Mouse (Mus musculus) limb, embryonic 13.5 days (tissue): ENCODE measurements around the gene Hoxc5. TPM values are rescaled to one million over a fixed set of nuclear protein-coding genes. Genes with fewer than 3 reads are reported as not detected.

ENCODE experiments used
- ATAC-seq: fragments of 200-750 bp; cut with Nextera tagmentation; 2 replicates; pipeline ENCODE4 v1.8.0; 2017; ENCODE audit warnings: low read depth, moderate number of reproducible peaks, moderate TSS enrichment; ENCODE audit not compliant: low FRiP score
- H3K27ac ChIP-seq: fragments of 300-500 bp; sonication (generic); 2 replicates; pipeline ENCODE4 v1.5.1; 2015; ENCODE audit warnings: inconsistent platforms, mild to moderate bottlenecking, moderate library complexity
- H3K27me3 ChIP-seq: fragments of 300-500 bp; sonication (generic); 2 replicates; pipeline ENCODE4 v1.6.1; 2015; ENCODE audit warnings: mild to moderate bottlenecking, inconsistent platforms
- H3K36me3 ChIP-seq: fragments of 300-500 bp; sonication (generic); 2 replicates; pipeline ENCODE4 v1.6.1; 2015; ENCODE audit warnings: inconsistent platforms, mild to moderate bottlenecking, moderate library complexity
- H3K4me1 ChIP-seq: fragments of 300-500 bp; sonication (generic); 2 replicates; pipeline ENCODE4 v1.6.1; 2015; ENCODE audit warnings: inconsistent platforms
- H3K4me2 ChIP-seq: fragments of 300-500 bp; sonication (generic); replicated peaks from 2 replicates; pipeline ENCODE4 v1.6.1; 2015; ENCODE audit warnings: inconsistent platforms, mild to moderate bottlenecking, moderate library complexity
- H3K4me3 ChIP-seq: fragments of 300-500 bp; sonication (generic); 2 replicates; pipeline ENCODE4 v1.5.1; 2015; ENCODE audit warnings: moderate library complexity, mild to moderate bottlenecking, inconsistent platforms
- H3K9ac ChIP-seq: fragments of 300-500 bp; sonication (generic); 2 replicates; pipeline ENCODE4 v1.6.1; 2015; ENCODE audit warnings: mild to moderate bottlenecking, inconsistent platforms
- H3K9me3 ChIP-seq: fragments of 300-500 bp; sonication (generic); 2 replicates; pipeline ENCODE4 v1.6.1; 2016; ENCODE audit warnings: inconsistent platforms
- WGBS: fragments of 180-500 bp; shearing (Covaris S2); methylation state at CpG from one replicate; pipeline ENCODE4 v1.1.7; 2015; 5-methylcytosine and 5-hydroxymethylcytosine counted together
- polyA plus RNA-seq: library from polyadenylated mRNA; unstranded; fragments of >200 nt; fragmentation: Nextera tagmentation; extraction: Ambion mirVana; gene quantifications from 2 replicates; pipeline ENCODE4 v1.2.1, GENCODE M21; 2015

The Hoxc5 gene
- 5.2 and 6.7 TPM in 2 replicates for polyA plus RNA-seq

DNA sequence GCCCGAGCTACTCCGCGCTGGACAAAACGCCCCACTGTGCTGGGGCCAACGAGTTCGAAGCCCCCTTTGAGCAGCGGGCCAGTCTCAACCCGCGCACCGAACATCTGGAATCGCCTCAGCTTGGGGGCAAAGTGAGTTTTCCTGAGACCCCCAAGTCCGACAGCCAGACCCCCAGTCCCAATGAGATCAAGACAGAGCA is at the start of gene Hoxc5:
Hoxc5 (plus strand) TSS at position 132 of the 199 bp plus-strand sequence.
- Histone ChIP-seq H3K9me3 (no peaks in the 10 kb centered on the region), H3K4me3 (peak within 1 kb of the TSS; percentile 37), H3K36me3 (no peaks in the 10 kb centered on the region), H3K9ac (peak within 1 kb of the TSS; percentile 69), H3K4me1 (peaks cover 15% of the 10 kb centered on the region), H3K27me3 (peaks cover 96% of the 10 kb centered on the region), H3K27ac (peak within 1 kb of the TSS; percentile 75; the same call in 1 of the 2 replicates), H3K4me2 (peak within 1 kb of the TSS; percentile 58)
- under 1% methylated on average over 12 of the region's 12 CpGs for WGBS
- no peak for ATAC-seq

DNA sequence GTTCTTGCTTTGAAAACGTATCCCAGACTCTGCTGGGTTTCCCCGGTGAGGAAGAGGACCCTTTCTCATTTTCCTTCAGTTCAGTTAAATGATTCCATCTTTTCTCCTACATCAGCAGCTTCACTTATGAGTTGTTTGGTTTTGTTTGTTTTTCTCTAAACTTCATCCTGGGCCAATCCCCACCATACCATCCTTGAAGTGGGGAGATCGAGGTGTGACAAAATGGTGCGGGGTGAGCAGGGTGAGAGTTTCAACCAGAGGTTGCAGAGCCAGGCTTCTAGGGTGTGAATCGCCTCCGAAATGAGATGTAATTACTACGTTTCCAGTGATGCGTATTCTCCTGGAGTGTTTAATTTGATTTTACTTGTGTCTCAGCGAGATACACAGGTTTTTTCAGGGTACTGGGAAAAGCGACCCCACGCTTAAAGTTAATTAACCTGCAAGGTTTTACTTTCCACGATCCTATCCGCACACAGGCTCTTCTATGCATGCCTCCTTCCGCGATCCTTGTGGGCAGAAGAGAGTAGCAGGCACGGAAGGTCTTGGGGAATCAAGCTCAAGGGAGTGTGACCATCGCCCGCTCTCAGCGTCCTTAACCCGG is 49.2 kb upstream of the Hoxc5 start:
- peaks cover 13% of the 10 kb centered on the region for H3K4me1 ChIP-seq
- H3K4me3 ChIP-seq, result no peak overlapping the region
- H3K27me3 ChIP-seq, result peaks cover 94% of the 10 kb centered on the region
- ATAC-seq, result no peak
- H3K27ac ChIP-seq, result no peak overlapping the region
- WGBS, result 1% methylated on average over 20 of the region's 20 CpGs
- no peak overlapping the region for H3K4me2 ChIP-seq
- H3K36me3 ChIP-seq, result no peaks in the 10 kb centered on the region
- no peak overlapping the region for H3K9ac ChIP-seq
- no peaks in the 10 kb centered on the region for H3K9me3 ChIP-seq

DNA sequence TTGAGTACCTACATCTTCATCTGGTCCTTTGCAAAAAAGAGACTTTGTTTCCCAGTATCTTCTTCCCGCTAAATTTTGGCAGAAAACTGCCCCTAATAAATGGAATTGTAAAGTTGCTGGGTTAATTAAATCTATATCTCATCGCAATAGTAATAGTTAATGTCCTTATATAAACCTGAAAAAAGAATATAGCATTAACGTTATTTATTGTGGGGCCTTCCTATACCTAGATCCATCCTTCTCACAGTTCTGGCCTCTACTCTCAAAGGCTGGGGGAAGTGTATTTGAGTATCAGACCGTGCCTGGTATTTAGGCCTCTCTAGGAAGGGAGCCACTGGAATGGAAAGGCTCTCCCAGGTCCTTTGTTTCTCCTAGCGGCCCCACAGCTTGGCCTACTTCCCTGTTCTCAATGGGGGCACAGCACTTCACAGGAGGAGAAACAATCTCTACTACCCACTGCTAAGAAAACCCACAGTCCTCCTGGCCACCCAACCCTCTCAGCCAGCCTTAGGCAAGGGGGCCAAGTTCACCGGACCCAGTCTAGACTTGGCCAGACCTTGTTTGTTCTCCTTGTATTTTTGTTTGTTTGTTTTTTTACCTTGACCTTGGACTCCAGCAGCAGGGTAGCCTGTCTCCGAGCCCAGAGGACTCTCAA is 48.5 kb upstream of the Hoxc5 start:
- Histone ChIP-seq H3K27ac (no peak overlapping the region), H3K9ac (no peak overlapping the region), H3K4me2 (no peak overlapping the region), H3K4me1 (peaks cover 13% of the 10 kb centered on the region), H3K9me3 (no peaks in the 10 kb centered on the region), H3K27me3 (peaks cover 94% of the 10 kb centered on the region), H3K36me3 (no peaks in the 10 kb centered on the region), H3K4me3 (no peak overlapping the region)
- no peak for ATAC-seq
- 5% methylated on average over 7 of the region's 7 CpGs for WGBS

DNA sequence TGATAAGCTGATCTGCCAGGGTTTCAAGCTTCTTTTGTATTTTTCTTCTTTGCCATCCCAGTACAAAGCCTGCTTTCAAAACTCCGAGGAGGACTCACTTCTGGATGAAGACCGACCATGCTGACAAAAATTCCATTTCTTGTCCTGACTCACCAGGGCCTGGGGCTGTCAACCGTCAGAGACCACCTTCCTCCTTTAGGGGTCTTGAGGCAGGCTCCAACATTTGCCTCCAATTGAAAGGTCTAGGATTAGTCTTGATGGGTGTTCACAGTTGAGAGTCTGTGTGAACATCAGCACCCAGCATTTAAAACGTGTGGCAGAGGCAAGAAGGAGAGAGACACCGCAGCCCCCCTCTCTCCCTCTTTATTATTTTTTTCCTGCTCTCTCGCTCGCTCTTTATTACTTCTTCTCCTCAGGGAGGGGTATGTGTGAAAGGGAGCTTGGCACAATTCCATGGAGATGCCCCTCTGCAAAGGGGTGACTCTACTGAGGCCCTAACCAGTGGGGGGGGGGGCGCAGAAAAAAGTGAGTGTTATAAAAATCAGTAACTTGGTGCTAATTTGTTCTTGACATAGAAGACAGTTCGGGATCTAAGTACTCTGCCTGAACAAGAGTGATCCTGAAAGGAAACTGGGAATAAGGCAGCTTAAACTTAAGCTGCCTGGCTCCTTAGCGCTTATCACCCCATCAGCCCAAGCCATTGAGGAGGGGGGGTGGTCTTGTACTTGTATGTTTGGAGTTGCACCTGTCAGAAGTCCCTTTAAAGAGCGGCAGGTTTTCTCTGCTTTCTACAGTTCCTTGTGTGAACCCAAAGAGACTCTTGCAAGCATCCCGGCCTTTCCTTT is 47.7 kb upstream of the Hoxc5 start:
- ATAC-seq, result no peak
- 3% methylated on average over 12 of the region's 12 CpGs for WGBS
- no peaks in the 10 kb centered on the region for H3K36me3 ChIP-seq

DNA sequence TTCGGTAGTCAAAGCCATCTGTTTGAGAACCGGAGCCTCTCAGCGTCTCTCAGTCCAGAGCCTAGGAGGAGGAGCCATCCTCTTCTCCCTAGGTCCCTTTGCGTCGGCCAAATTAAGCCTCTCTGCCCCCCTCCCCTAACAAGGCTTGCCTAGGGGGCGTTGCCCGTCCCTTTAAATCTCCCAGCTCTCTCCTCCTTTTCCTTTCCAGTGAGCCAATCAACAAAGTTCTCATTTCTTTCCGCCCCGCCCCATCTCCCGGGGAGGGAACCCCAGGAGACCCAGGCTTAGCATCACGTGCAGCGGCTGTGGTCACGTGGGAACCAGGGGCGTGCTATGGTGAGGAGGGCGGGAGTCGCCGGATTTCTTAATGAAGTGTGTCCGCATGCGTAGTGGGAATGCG is 46.6 kb upstream of the Hoxc5 start:
- H3K9me3 ChIP-seq, result no peaks in the 10 kb centered on the region
- no peaks in the 10 kb centered on the region for H3K36me3 ChIP-seq
- peak overlapping the region; percentile 36 for H3K4me3 ChIP-seq
- peak overlapping the region; percentile 46 for H3K4me2 ChIP-seq
- H3K9ac ChIP-seq, result no peak overlapping the region
- WGBS, result under 1% methylated on average over 17 of the region's 20 CpGs
- peaks cover 97% of the 10 kb centered on the region for H3K27me3 ChIP-seq
- H3K4me1 ChIP-seq, result peaks cover 13% of the 10 kb centered on the region
- H3K27ac ChIP-seq, result no peak overlapping the region
- 0 out of 2 replicates have a peak, but pooled peaks have one; percentile 57 for ATAC-seq

More for the DNA sequence above, 47.7 kb upstream of the Hoxc5 start:
- Histone ChIP-seq H3K4me3 (no peak overlapping the region), H3K9me3 (no peaks in the 10 kb centered on the region), H3K27ac (no peak overlapping the region), H3K4me2 (peak overlapping the region; percentile 46; the same call in 1 of the 2 replicates), H3K9ac (no peak overlapping the region), H3K27me3 (peaks cover 97% of the 10 kb centered on the region), H3K4me1 (peaks cover 13% of the 10 kb centered on the region)

DNA sequence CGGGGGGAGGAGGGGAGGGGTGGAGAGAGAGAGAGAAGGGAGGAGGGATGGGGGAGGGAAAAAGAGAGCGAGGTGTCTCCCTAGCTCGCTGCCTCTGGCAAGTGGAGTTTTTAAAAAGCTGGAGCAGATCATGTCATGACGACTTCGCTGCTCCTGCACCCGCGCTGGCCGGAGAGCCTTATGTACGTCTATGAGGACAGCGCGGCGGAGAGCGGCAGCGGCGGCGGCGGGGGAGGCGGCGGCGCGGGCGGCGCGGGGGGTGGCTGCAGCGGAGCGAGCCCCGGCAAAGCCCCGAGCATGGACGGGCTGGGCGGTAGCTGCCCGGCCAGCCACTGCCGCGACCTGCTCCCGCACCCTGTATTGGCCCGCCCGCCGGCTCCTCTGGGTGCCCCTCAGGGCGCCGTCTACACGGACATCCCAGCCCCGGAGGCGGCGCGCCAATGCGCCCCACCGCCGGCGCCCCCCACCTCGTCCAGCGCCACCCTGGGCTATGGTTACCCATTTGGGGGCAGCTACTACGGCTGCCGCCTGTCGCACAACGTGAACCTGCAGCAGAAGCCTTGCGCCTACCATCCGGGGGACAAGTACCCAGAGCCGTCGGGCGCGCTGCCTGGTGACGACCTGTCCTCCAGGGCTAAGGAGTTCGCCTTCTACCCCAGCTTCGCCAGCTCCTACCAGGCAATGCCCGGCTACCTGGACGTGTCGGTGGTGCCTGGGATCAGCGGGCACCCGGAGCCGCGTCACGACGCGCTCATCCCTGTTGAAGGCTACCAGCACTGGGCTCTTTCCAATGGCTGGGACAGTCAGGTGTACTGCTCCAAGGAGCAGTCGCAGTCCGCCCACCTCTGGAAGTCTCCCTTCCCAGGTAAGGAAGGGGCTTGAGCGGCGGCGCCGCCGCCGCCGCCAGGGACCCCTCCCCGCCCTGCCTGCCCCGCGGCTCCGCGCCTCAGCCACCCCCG is 45.9 kb upstream of the Hoxc5 start, which contains the start of gene Hoxc13:
Hoxc13 (plus strand) TSS at position 51 of the 959 bp plus-strand sequence.
- H3K9me3 ChIP-seq, result no peaks in the 10 kb centered on the region
- peak within 1 kb of the TSS; percentile 36 for H3K4me3 ChIP-seq
- no peaks in the 10 kb centered on the region for H3K36me3 ChIP-seq
- peaks cover 13% of the 10 kb centered on the region for H3K4me1 ChIP-seq
- H3K27me3 ChIP-seq, result peaks cover 97% of the 10 kb centered on the region
- 0 out of 2 replicates have a peak within 1 kb of the TSS, but pooled peaks have one; percentile 33 for H3K27ac ChIP-seq
- H3K9ac ChIP-seq, result peak within 1 kb of the TSS; percentile 48
- WGBS, result under 1% methylated on average over 79 of the region's 88 CpGs
- H3K4me2 ChIP-seq, result peak within 1 kb of the TSS; percentile 46
- ATAC-seq, result peak; percentile 29; the same call in 1 of the 2 replicates

DNA sequence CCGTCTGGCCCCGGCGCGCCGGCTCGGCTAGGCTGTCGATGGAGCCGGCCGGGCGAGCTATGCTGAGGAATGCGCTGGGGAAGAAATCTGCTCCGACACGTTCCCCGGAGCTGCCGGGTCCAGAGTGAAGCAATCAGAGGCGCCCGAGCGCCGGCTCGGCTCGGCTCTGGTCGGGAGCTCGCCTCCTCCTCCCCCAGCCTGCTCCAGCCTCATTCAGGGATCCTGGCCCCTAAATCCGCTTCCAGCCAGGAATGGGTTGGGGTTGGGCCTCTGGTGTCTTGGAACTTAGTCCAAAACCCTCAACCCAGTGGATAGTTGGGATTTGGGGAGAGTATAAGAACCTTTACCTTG is 45.3 kb upstream of the Hoxc5 start:
- peaks cover 13% of the 10 kb centered on the region for H3K4me1 ChIP-seq
- WGBS, result under 1% methylated on average over 24 of the region's 24 CpGs
- no peaks in the 10 kb centered on the region for H3K36me3 ChIP-seq
- 0 out of 2 replicates have a peak, but pooled peaks have one; percentile 4 for ATAC-seq
- peak overlapping the region; percentile 43; the same call in 1 of the 2 replicates for H3K9ac ChIP-seq
- no peak overlapping the region for H3K27ac ChIP-seq
- no peaks in the 10 kb centered on the region for H3K9me3 ChIP-seq
- peak overlapping the region; percentile 36 for H3K4me3 ChIP-seq
- H3K27me3 ChIP-seq, result peaks cover 96% of the 10 kb centered on the region
- H3K4me2 ChIP-seq, result peak overlapping the region; percentile 42

DNA sequence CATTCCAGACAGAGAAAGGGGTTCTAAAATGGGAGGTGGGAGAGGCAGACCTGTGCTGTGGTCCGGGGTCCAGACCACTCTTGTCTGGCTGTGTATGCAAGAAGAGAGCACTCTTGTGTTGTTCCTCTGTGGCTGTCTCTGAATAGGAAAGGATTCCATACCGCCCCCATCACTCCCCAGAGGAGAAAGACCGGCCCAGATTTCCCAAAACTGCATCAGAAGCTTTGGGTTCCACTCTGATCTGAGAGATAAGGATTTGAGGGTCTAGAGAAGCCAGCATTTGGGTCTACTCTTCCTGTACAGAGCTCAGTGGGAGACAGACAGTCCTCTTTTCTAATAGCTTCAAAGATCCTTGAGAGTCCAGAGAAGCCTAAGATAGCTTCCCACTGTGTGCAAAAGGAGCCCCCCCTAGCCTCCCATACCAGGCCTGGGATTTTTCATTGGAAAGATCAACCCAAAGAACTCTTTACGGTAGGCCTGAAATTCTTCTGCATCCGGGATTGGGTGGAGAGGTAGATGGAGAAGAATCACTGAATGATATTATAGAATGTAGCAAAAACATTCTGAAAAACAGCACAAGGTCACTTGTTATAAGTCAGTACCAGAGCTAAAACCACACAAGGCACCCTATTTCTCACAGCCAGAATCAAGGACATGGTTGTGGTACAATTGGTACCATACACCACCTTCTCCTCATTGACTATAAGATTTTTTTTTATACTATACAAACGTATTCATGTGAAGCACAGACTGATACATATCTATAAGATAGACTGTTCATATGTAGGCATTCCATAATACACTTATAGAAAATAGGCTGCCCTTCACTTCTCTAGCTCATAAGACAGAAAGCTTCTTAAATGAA is 44.4 kb upstream of the Hoxc5 start:
- Histone ChIP-seq H3K4me1 (peaks cover 13% of the 10 kb centered on the region), H3K9me3 (no peaks in the 10 kb centered on the region), H3K9ac (no peak overlapping the region), H3K27ac (no peak overlapping the region), H3K4me3 (peak overlapping the region; percentile 36), H3K36me3 (no peaks in the 10 kb centered on the region), H3K27me3 (peaks cover 96% of the 10 kb centered on the region), H3K4me2 (peak overlapping the region; percentile 23)
- no peak for ATAC-seq
- WGBS, result 8% methylated on average over 6 of the region's 6 CpGs

DNA sequence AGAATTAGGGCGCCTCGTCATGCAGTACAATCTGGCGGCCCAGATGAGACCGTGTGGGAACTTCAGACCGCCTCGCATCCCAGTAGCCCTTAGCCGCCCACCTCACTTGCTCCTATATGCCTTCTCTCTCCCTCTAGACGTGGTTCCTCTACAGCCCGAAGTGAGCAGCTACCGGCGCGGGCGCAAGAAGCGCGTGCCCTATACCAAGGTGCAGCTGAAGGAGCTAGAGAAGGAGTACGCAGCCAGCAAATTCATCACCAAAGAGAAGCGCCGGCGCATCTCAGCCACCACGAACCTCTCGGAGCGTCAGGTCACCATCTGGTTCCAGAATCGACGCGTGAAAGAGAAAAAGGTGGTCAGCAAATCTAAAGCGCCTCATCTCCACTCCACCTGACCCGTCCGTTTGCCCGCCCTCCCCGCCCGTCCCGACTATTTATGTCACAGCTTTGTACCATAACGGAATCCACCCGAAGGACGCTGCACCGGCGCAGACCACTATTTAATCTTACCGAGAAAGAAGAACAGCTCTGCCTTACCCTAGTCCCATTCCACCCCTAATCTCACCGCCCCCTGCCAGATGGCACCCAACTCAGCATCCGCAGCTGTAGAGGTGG is 40.1 kb upstream of the Hoxc5 start:
- no peaks in the 10 kb centered on the region for H3K36me3 ChIP-seq
- no peak for ATAC-seq
- H3K27ac ChIP-seq, result no peak overlapping the region
- peaks cover 5% of the 10 kb centered on the region; the same call in 1 of the 2 replicates for H3K4me1 ChIP-seq
- H3K4me2 ChIP-seq, result peak overlapping the region; percentile 14; the same call in 1 of the 2 replicates
- no peak overlapping the region for H3K4me3 ChIP-seq
- 5% methylated on average over 40 of the region's 40 CpGs for WGBS
- H3K9ac ChIP-seq, result no peak overlapping the region
- no peaks in the 10 kb centered on the region for H3K9me3 ChIP-seq
- peaks cover 96% of the 10 kb centered on the region for H3K27me3 ChIP-seq

DNA sequence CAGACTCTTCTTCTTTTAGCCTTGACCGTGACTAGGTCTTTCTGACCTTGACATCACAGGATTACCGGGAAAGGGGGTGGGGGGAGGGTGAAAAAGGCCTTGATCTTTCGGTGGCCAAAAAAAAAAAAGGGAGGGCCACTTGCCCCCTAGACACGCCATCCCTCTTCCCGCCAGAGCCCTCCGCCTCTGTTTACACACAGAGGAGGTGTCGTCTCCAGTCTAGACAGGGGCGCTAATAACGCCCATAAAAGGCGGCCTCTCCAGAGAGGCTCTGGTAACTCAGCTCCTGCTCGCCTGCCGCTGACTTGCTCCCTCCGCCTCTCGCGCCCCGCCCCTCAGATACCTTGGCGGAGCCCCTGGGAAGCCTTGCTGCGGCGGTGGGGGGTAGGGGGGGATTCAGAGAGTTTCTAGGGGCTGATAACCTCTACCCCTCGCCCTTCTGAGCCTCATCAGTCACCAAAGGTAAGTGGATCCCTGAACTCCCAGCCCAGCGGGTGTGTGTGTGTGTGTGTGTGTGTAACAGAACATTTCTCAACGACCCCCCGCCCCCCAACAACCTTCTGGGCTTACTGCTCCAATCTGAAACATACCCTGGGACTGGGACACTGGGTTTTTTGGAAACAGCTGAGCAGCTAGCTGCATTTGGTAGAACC is 35.4 kb upstream of the Hoxc5 start:
- under 1% methylated on average over 23 of the region's 23 CpGs for WGBS
- Histone ChIP-seq H3K4me3 (peak overlapping the region; percentile 2; the same call in 1 of the 2 replicates), H3K4me2 (no peak overlapping the region), H3K27ac (no peak overlapping the region), H3K9me3 (no peaks in the 10 kb centered on the region), H3K36me3 (no peaks in the 10 kb centered on the region), H3K27me3 (peaks cover 100% of the 10 kb centered on the region), H3K4me1 (peaks cover 9% of the 10 kb centered on the region; the same call in 1 of the 2 replicates), H3K9ac (no peak overlapping the region)
- ATAC-seq, result no peak; the same call in 1 of the 2 replicates
